Mouse (Mus musculus) MEL (cell line): ENCODE data around the gene Ednra. TPM values are rescaled to one million over a fixed set of nuclear protein-coding genes. Genes with fewer than 3 reads are reported as not detected.
"Not testable (repeated sequence)": the region's sequence is repeated elsewhere in the genome, so short reads cannot be mapped to it uniquely, and the experiment has no call there.

Source experiments
- DNase-seq: peaks from one replicate; pipeline ENCODE4 v3.0.0; 2011; ENCODE audit warnings: low read depth, low spot score
- H3K27ac ChIP-seq: 2 replicates; pipeline ENCODE4 v1.5.1; 2012; ENCODE audit warnings: low read depth, mild to moderate bottlenecking, control low read depth, low read length, moderate library complexity; ENCODE audit not compliant: control insufficient read depth
- H3K27me3 ChIP-seq, 2 experiments: fragments of 150-350 bp in 1 of 2; sonication (generic) in 1 of 2; 2 replicates each; pipeline ENCODE4 v1.6.1; 2012; ENCODE audit warnings: low read length in 2 of 2, mild to moderate bottlenecking in 2 of 2, improper control_type of control experiment in 1 of 2, moderate library complexity in 1 of 2; ENCODE audit not compliant: insufficient read depth in 2 of 2, control insufficient read depth in 1 of 2
- H3K36me3 ChIP-seq, 2 experiments: 2 replicates each; pipeline ENCODE4 v1.6.1; 2012 to 2014; ENCODE audit warnings: low read length in 2 of 2, improper control_type of control experiment in 1 of 2, inconsistent platforms in 1 of 2, mild to moderate bottlenecking in 1 of 2; ENCODE audit not compliant: insufficient read depth in 2 of 2, control insufficient read depth in 1 of 2
- H3K4me1 ChIP-seq, 2 experiments: fragments of 150-350 bp in 1 of 2; sonication (generic) in 1 of 2; 2 replicates each; pipeline ENCODE4 v1.6.1; 2012; ENCODE audit warnings: low read length in 2 of 2, improper control_type of control experiment in 1 of 2, mild to moderate bottlenecking in 1 of 2; ENCODE audit not compliant: insufficient read depth in 2 of 2, control insufficient read depth in 1 of 2
- H3K4me3 ChIP-seq, 2 experiments: fragments of 150-350 bp in 1 of 2; sonication (generic) in 1 of 2; 2 replicates each; pipeline ENCODE4 v1.5.1; 2012; ENCODE audit warnings: low read depth in 2 of 2, low read length in 2 of 2, mild to moderate bottlenecking in 2 of 2, moderate library complexity in 2 of 2, control low read depth in 1 of 2, improper control_type of control experiment in 1 of 2; ENCODE audit not compliant: control insufficient read depth in 1 of 2, insufficient read depth in 1 of 2
- H3K79me2 ChIP-seq: 2 replicates; pipeline ENCODE4 v1.6.1; 2012; ENCODE audit warnings: mild to moderate bottlenecking, low read length, moderate library complexity; ENCODE audit not compliant: control insufficient read depth, poor library complexity, insufficient read depth
- H3K9ac ChIP-seq: 2 replicates; pipeline ENCODE4 v1.6.1; 2012; ENCODE audit warnings: low read depth, mild to moderate bottlenecking, control low read depth, low read length, moderate library complexity; ENCODE audit not compliant: control insufficient read depth, poor library complexity, severe bottlenecking
- H3K9me3 ChIP-seq: fragments of 150-350 bp; sonication (generic); replicated peaks from 2 replicates; pipeline ENCODE4 v1.6.1; 2012; ENCODE audit warnings: mild to moderate bottlenecking, low read length, improper control_type of control experiment, moderate library complexity; ENCODE audit not compliant: insufficient read depth
- CHD2 ChIP-seq: IDR thresholded peaks from 2 replicates; pipeline ENCODE4 v1.6.1; 2011; ENCODE audit warnings: low read length, improper control_type of control experiment
- CTCF ChIP-seq, 3 experiments: IDR thresholded peaks in 2 of 3; conservative IDR thresholded peaks in 1 of 3; 2 replicates each; pipeline ENCODE4 v1.5.1; 2011 to 2012; ENCODE audit warnings: low read length in 3 of 3, low read depth in 2 of 3, mild to moderate bottlenecking in 2 of 3, improper control_type of control experiment in 1 of 3, inconsistent platforms in 1 of 3, mixed read lengths in 1 of 3, moderate library complexity in 1 of 3; ENCODE audit not compliant: control insufficient read depth in 1 of 3, insufficient read depth in 1 of 3, poor library complexity in 1 of 3, severe bottlenecking in 1 of 3
- ELF1 ChIP-seq: IDR thresholded peaks from 2 replicates; pipeline ENCODE4 v1.6.1; 2014; ENCODE audit warnings: low read depth, mild to moderate bottlenecking, inconsistent platforms, low read length, improper control_type of control experiment, moderate library complexity
- EP300 ChIP-seq, 2 experiments: IDR thresholded peaks; 2 replicates each; pipeline ENCODE4 v1.6.1; 2011; ENCODE audit warnings: improper control_type of control experiment in 2 of 2, low read length in 2 of 2, low read depth in 1 of 2, mild to moderate bottlenecking in 1 of 2
- HCFC1 ChIP-seq: IDR thresholded peaks from 2 replicates; pipeline ENCODE4 v1.6.1; 2012; ENCODE audit warnings: low read depth, mild to moderate bottlenecking, inconsistent platforms, low read length, improper control_type of control experiment, moderate library complexity
- MAFK ChIP-seq: IDR thresholded peaks from 2 replicates; pipeline ENCODE4 v1.6.1; 2011; ENCODE audit warnings: low read depth, mild to moderate bottlenecking, low read length, improper control_type of control experiment, borderline replicate concordance
- MAX ChIP-seq: IDR thresholded peaks from 2 replicates; pipeline ENCODE4 v1.6.1; 2011; ENCODE audit warnings: low read length, improper control_type of control experiment
- MAZ ChIP-seq: IDR thresholded peaks from 2 replicates; pipeline ENCODE4 v1.6.1; 2012; ENCODE audit warnings: low read depth, mild to moderate bottlenecking, inconsistent platforms, low read length, improper control_type of control experiment
- MEF2A ChIP-seq: IDR thresholded peaks from 2 replicates; pipeline ENCODE4 v1.6.1; 2014; ENCODE audit warnings: low read depth, mild to moderate bottlenecking, inconsistent platforms, low read length, improper control_type of control experiment; ENCODE audit not compliant: poor library complexity, insufficient replicate concordance, severe bottlenecking; ENCODE audit errors: extremely low read depth
- MYC ChIP-seq: IDR thresholded peaks from 2 replicates; pipeline ENCODE4 v1.6.1; 2011; ENCODE audit warnings: low read depth, mild to moderate bottlenecking, low read length, improper control_type of control experiment, moderate library complexity
- RCOR1 ChIP-seq: IDR thresholded peaks from 2 replicates; pipeline ENCODE4 v1.6.1; 2012; ENCODE audit warnings: low read depth, mild to moderate bottlenecking, inconsistent platforms, low read length, improper control_type of control experiment
- SIN3A ChIP-seq: IDR thresholded peaks from 2 replicates; pipeline ENCODE4 v1.6.1; 2012; ENCODE audit warnings: low read length, improper control_type of control experiment, inconsistent platforms
- SMC3 ChIP-seq: IDR thresholded peaks from 2 replicates; pipeline ENCODE4 v1.6.1; 2011; ENCODE audit warnings: low read depth, low read length, improper control_type of control experiment
- TBP ChIP-seq: IDR thresholded peaks from 2 replicates; pipeline ENCODE4 v1.8.0; 2011; ENCODE audit warnings: low read depth, low read length, improper control_type of control experiment
- TCF12 ChIP-seq: IDR thresholded peaks from 2 replicates; pipeline ENCODE4 v1.6.1; 2014; ENCODE audit warnings: low read depth, mild to moderate bottlenecking, inconsistent platforms, low read length, improper control_type of control experiment, moderate library complexity
- UBTF ChIP-seq: IDR thresholded peaks from 2 replicates; pipeline ENCODE4 v1.6.1; 2012; ENCODE audit warnings: low read depth, mild to moderate bottlenecking, inconsistent platforms, low read length, improper control_type of control experiment, moderate library complexity, borderline replicate concordance; ENCODE audit not compliant: insufficient read depth
- ZKSCAN1 ChIP-seq: IDR thresholded peaks from 2 replicates; pipeline ENCODE4 v1.6.1; 2012; ENCODE audit warnings: low read depth, mild to moderate bottlenecking, inconsistent platforms, low read length, improper control_type of control experiment, moderate library complexity
- ZMIZ1 ChIP-seq: IDR thresholded peaks from 2 replicates; pipeline ENCODE4 v1.6.1; 2012; ENCODE audit warnings: low read depth, mild to moderate bottlenecking, inconsistent platforms, low read length, improper control_type of control experiment, moderate library complexity
- ZNF384 ChIP-seq: IDR thresholded peaks from 2 replicates; pipeline ENCODE4 v1.6.1; 2012; ENCODE audit warnings: low read depth, mild to moderate bottlenecking, inconsistent platforms, low read length, improper control_type of control experiment
- polyA plus RNA-seq, 2 experiments: library from polyadenylated mRNA; stranded (reverse) in 1 of 2; unstranded in 1 of 2; fragments of >175 nt in 1 of 2; fragments of >200 nt in 1 of 2; gene quantifications; 2 replicates each; pipeline versions ENCODE4 v1.2.1 to v1.2.4; 2012; ENCODE audit warnings: low replicate concordance in 2 of 2, low read depth in 1 of 2; ENCODE audit not compliant: insufficient read length in 2 of 2, insufficient read depth in 1 of 2, missing spikeins in 1 of 2
- total RNA-seq: library from RNA; depleted of rRNA; stranded (reverse); fragments of 300-350 nt; gene quantifications from 2 replicates; pipeline ENCODE4 v1.2.3, GENCODE M21; 2012

Gene Ednra
- total and polyA plus RNA-seq, 3 experiments = not detected

- Histone ChIP-seq H3K4me3 (no peak overlapping the region), H3K27me3 (0 out of 4 replicates have a peak, but pooled peaks cover 0 to 1% of the 10 kb centered on the region in 2 experiments), H3K9me3 (no peaks in the 10 kb centered on the region), H3K36me3 (no peaks in the 10 kb centered on the region), H3K9ac (no peak overlapping the region), H3K27ac (no peak overlapping the region), H3K79me2 (no peaks in the 10 kb centered on the region), H3K4me1 (no peaks in the 10 kb centered on the region)
- DNase-seq = no peak
- TF ChIP-seq MAFK (no peak), ZNF384 (no peak), ZMIZ1 (no peak), EP300 (IDR thresholded peaks at IDR 0.05; ENCODE audit: low read depth in 1 of 2, low read length in 2 of 2) (no peak), MAX (no peak)
These were observed 28.7 kb downstream of the Ednra start for GRCm38 (mm10) chr8:77695486-77696058.

GRCm38 (mm10) chr8:77695070-77695469 lies 29.2 kb downstream of the Ednra start:
- H3K4me3 ChIP-seq = no peak overlapping the region
- no peak overlapping the region for H3K9ac ChIP-seq

GRCm38 (mm10) chr8:77694588-77694987 lies 29.7 kb downstream of the Ednra start:
- Histone ChIP-seq H3K79me2 (no peaks in the 10 kb centered on the region), H3K36me3 (no peaks in the 10 kb centered on the region), H3K27ac (no peak overlapping the region), H3K9ac (no peak overlapping the region), H3K9me3 (no peaks in the 10 kb centered on the region), H3K4me1 (no peaks in the 10 kb centered on the region), H3K4me3 (no peak overlapping the region)
- DNase-seq = no peak
- no peak for TF ChIP-seq EP300 (IDR thresholded peaks at IDR 0.05; ENCODE audit: low read depth in 1 of 2, low read length in 2 of 2)
- TF ChIP-seq TCF12 = no peak
- no peak for TF ChIP-seq TBP
- no peak for TF ChIP-seq SMC3
- TF ChIP-seq CTCF (IDR thresholded peaks at IDR 0.05 in 2 of 3, conservative IDR thresholded peaks at IDR 0.05 in 1 of 3; ENCODE audit: control insufficient read depth in 1 of 3, insufficient read depth in 1 of 3, low read depth in 2 of 3, low read length in 3 of 3, poor library complexity in 1 of 3, severe bottlenecking in 1 of 3) = no peak
- no peak for TF ChIP-seq UBTF
- no peak for TF ChIP-seq ZKSCAN1
- TF ChIP-seq MAFK = no peak
- no peak for TF ChIP-seq SIN3A
- TF ChIP-seq MYC = no peak
- TF ChIP-seq ZNF384 = no peak
- TF ChIP-seq MEF2A = no peak
- TF ChIP-seq CHD2 = no peak
- TF ChIP-seq ELF1 = no peak
- TF ChIP-seq MAZ = no peak
- no peak for TF ChIP-seq RCOR1
- TF ChIP-seq HCFC1 = no peak
- TF ChIP-seq, all 39 proteins: peak for 0
- 0 out of 4 replicates have a peak, but pooled peaks cover 0 to 1% of the 10 kb centered on the region in 2 experiments for H3K27me3 ChIP-seq

More at GRCm38 (mm10) chr8:77695070-77695469, 29.2 kb downstream of the Ednra start:
- no peaks in the 10 kb centered on the region for H3K79me2 ChIP-seq
- TF ChIP-seq CHD2 (no peak), UBTF (no peak), MAX (no peak), SIN3A (no peak)
- TF ChIP-seq, all 39 proteins: peak for 0
- Histone ChIP-seq H3K36me3 (no peaks in the 10 kb centered on the region), H3K27ac (no peak overlapping the region), H3K4me1 (no peaks in the 10 kb centered on the region), H3K9me3 (no peaks in the 10 kb centered on the region), H3K27me3 (0 out of 4 replicates have a peak, but pooled peaks cover 0 to 1% of the 10 kb centered on the region in 2 experiments)
- DNase-seq = no peak

GRCm38 (mm10) chr8:77689421-77690059 lies 34.7 kb downstream of the Ednra start:
- not testable (repeated sequence) for DNase-seq, H3K4me1 ChIP-seq, H3K4me3 ChIP-seq, H3K9ac ChIP-seq, H3K27ac ChIP-seq, H3K27me3 ChIP-seq, H3K79me2 ChIP-seq, H3K9me3 ChIP-seq, H3K36me3 ChIP-seq
